In the genomic region with DNA sequence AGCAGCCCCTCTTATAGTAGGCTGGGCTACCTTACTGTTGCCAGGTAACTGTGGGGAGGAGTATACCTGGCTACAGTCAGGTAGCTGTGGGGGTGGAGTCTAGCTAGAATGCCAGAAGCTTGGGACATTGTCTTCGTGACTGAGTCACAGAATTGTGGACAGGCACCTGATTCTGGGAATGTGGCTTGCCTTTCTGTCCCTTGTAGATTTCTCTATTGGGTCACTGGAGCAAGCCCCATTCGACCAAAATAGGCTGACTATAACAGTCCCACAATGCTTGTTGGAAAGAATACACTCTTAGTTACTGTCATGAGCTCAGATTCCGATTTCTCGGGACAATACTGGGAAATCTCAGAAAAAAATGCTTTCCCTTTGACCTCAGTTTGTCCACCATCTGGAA, we compare ENCODE assay signal across 15 mouse cellular contexts. TPM values are rescaled to one million over a fixed set of nuclear protein-coding genes. Genes with fewer than 3 reads are reported as not detected.
"Had no signal": no experiment of that assay in that cellular context is flagged by ENCODE, and none has a peak within 500 bp of the region (broad histone marks: within the 10 kb centered on the region; RNA-seq: fewer than 3 reads in every experiment).

No protein-coding gene starts in this region.

- H3K4me2 ChIP-seq: intestine, embryonic 15.5 days; limb, embryonic 15.5 days; midbrain, embryonic 12.5 days; neural tube, embryonic 13.5 days; stomach, embryonic 15.5 days had no signal

- H3K27me3 ChIP-seq: intestine, embryonic 15.5 days; limb, embryonic 15.5 days; midbrain, embryonic 12.5 days; neural tube, embryonic 13.5 days; stomach, embryonic 15.5 days had no signal

- H3K9ac ChIP-seq: intestine, embryonic 15.5 days; limb, embryonic 15.5 days; midbrain, embryonic 12.5 days; neural tube, embryonic 13.5 days; stomach, embryonic 15.5 days had no signal

- H3K4me1 ChIP-seq: intestine, embryonic 15.5 days; midbrain, embryonic 12.5 days; neural tube, embryonic 13.5 days had no signal

- H3K27ac ChIP-seq: intestine, embryonic 15.5 days; limb, embryonic 15.5 days; midbrain, embryonic 12.5 days; neural tube, embryonic 13.5 days; stomach, embryonic 15.5 days had no signal

- H3K4me3 ChIP-seq: intestine, embryonic 15.5 days; limb, embryonic 15.5 days; midbrain, embryonic 12.5 days; neural tube, embryonic 13.5 days; stomach, embryonic 15.5 days had no signal

- DNase-seq: kidney, postnatal 14 days; layer of hippocampus, postnatal 36 days; lung, adult 18-20 months; retina, postnatal 1 day; thymus, postnatal 4 days had no signal

- H3K9me3 ChIP-seq: intestine, embryonic 15.5 days; limb, embryonic 15.5 days; midbrain, embryonic 12.5 days; neural tube, embryonic 13.5 days; stomach, embryonic 15.5 days had no signal

- H3K36me3 ChIP-seq: intestine, embryonic 15.5 days; limb, embryonic 15.5 days; midbrain, embryonic 12.5 days; neural tube, embryonic 13.5 days; stomach, embryonic 15.5 days had no signal

- ATAC-seq: intestine, embryonic 15.5 days; midbrain, embryonic 16.5 days had no signal

RNA-seq across cellular contexts. Expression of a gene that starts 32.2 kb away (rescaled TPM):
- total RNA-seq: layer of hippocampus, postnatal 36 days; left cerebral cortex, adult 8-10 months; left cerebral cortex, postnatal 25 days; megakaryocyte-erythroid progenitor cell, adult 5-6 weeks had no signal
- polyA plus RNA-seq: limb, embryonic 11.5 days; stomach, embryonic 15.5 days had no signal
